Mouse (Mus musculus): ENCODE results near the gene Fxyd1. TPM values are rescaled to one million over a fixed set of nuclear protein-coding genes. Genes with fewer than 3 reads are reported as not detected.

Fxyd1 gene
- 100 to 1,000 TPM; 861 to 862 TPM for total RNA-seq (2021)

DNA sequence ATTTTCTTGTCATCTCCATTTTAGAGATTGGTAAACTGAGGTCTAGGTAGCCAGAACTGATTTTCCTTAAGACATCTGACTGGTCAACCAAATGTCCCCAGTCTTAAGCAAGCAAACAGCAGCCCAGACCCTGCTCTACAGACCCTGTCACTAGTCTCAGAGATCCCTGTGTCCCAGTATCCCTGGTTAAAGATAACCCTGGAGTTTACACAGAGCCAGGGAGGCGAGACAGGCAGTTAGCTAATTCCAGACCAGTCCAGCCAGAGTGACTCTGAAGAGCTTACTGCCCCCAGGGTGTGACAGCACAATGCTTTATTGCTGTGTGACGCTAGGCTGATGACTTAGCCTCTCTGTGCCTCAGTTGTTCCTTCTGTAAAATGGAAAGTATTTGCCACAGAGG is at the start of gene Fxyd1:
Gene Fxyd1, minus strand, starts transcription at position 129 of the 400 bp plus-strand sequence.
- no peak for DNase-seq (ENCODE audit: low spot score)
- intact Hi-C loops (cut with DNase I): no loop called here

GRCm38 (mm10) chr7:31106166-31106565 is 49.2 kb upstream of the Fxyd1 start:
- DNase-seq (ENCODE audit: low spot score): no peak
- intact Hi-C loops (cut with DNase I): no loop called here

- no peak for DNase-seq (ENCODE audit: low spot score)
- intact Hi-C loops (cut with DNase I): loop anchor here (1.0 to 2.0 kb wide), 2 partner anchors 67 to 72 kb away; no protein-coding TSS in a partner anchor
Measured at GRCm38 (mm10) chr7:31105061-31105768, 48.2 kb upstream of the Fxyd1 start.

DNA sequence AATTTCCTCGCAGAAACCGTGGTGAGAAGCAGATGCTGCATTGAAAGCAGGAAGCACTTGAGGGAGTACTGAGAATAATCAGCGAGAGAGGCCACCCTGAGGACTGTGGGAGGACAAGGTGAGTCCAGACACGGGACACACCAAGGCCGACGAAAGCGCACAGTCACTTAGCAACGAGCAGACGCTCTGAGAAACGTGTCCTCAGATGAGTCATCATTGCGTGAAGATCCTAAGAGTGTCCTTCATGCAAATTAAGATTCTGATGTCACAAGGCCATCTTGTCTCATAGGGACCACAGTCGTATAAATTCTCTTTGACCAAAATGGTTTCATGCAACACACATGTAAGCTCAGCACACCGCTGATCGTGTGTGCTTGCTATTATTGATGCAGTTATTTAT is 43.8 kb upstream of the Fxyd1 start:
- intact Hi-C loops (cut with DNase I): no loop called here
- DNase-seq (ENCODE audit: low spot score): no peak

DNA sequence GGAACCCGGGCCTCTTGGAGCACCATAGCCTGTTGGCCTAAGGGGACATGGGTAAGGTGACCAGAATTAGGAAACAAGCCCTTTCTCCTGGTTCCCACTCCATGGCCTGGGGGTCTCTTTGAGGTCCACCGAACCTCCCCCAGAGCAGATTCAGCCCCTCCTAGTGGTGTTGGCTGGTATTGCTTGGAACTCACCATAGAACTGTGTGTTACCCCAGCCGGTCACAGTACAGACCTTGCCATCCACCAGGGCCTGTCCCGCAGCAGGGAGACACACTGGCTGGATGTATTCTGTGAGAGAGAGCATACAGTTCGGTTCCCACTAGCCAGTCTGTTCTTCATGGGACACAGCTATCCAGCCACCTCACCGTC is 42.6 kb upstream of the Fxyd1 start:
- no peak for DNase-seq (ENCODE audit: low spot score)
- intact Hi-C loops (cut with DNase I): no loop called here

GRCm38 (mm10) chr7:31098697-31099611 is 42.0 kb upstream of the Fxyd1 start:
- DNase-seq (ENCODE audit: low spot score): no peak
- intact Hi-C loops (cut with DNase I): no loop called here

GRCm38 (mm10) chr7:31097583-31098248 is 40.7 kb upstream of the Fxyd1 start:
- intact Hi-C loops (cut with DNase I): loop anchor here (1.0 to 2.0 kb wide), 2 partner anchors 19 to 38 kb away; partner anchors contain the start of gene Lgi4
- peak; percentile 82 for DNase-seq (ENCODE audit: low spot score)

DNA sequence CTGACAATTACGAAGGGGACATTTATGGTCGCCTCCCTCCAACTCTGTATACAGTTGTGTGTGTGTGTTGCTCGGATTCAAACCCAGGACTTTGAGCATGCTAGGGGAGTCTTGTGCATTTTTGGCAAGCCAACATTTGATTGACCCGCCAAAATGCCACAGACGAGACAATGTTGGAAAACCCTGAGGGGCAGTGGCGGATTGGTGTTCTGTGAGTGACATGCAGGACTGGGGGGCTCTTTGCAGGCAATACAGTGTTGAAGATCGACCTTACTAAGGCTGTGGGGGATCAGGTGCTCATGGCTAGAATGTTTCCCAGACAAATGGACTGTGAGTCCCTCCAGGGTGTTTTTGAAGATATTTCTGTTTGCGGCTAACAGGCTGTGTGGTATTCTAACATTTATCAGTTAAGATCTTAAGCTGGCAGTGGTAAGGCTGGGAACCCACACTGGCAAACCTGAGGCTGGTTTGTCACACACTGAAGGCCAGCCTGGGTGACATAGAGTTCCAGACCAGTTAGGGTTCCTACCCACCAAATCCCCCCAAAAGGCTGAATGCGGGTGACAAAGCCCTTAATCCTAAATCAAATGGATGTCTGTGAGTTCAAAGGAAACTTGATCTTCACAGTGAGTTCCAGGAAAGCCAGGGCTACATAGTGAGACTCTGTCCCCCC is 40.0 kb upstream of the Fxyd1 start:
- intact Hi-C loops (cut with DNase I): loop anchor here (1.0 to 2.0 kb wide), 2 partner anchors 18 to 38 kb away; partner anchors contain the start of gene Lgi4
- no peak for DNase-seq (ENCODE audit: low spot score)

GRCm38 (mm10) chr7:31094774-31095501 is 37.9 kb upstream of the Fxyd1 start:
- intact Hi-C loops (cut with DNase I): no loop called here
- DNase-seq (ENCODE audit: low spot score): no peak

- intact Hi-C loops (cut with DNase I): no loop called here
Measured at GRCm38 (mm10) chr7:31089721-31090120, 32.7 kb upstream of the Fxyd1 start.

GRCm38 (mm10) chr7:31088206-31088605 is 31.2 kb upstream of the Fxyd1 start:
- intact Hi-C loops (cut with DNase I): no loop called here
- DNase-seq (ENCODE audit: low spot score): no peak

More at GRCm38 (mm10) chr7:31089721-31090120, 32.7 kb upstream of the Fxyd1 start:
- no peak for DNase-seq (ENCODE audit: low spot score)

- no peak for DNase-seq (ENCODE audit: low spot score)
- intact Hi-C loops (cut with DNase I): no loop called here
Measured at GRCm38 (mm10) chr7:31087262-31087661, 30.3 kb upstream of the Fxyd1 start.

DNA sequence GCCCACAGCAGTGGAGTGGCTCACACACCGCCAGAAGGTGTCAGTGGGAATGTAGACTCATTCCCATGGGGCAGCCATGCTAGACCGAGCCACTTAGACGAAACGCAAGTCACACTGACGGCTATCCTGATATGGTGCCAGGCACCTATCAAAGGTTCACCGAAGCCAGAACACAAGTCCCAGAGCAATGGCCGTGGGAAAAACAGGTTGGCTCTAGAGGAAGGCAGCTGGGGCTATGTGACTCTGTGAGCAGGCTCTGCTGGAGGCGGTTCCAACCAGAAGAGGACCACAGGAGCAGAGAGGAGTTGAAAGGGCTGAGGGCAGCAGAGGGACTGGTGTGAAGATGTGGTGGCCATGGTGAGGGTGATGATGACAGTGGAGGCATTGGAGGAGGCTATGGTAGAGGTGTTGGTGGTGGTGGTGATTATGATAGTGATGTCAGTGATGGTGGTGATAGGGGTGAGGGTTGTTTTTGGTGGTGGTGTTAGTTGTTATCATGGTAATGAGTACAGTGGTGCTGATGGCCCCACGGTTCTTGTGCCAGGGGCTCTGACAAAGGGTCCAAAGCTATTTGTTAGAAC is 29.3 kb upstream of the Fxyd1 start:
- intact Hi-C loops (cut with DNase I): no loop called here
- DNase-seq (ENCODE audit: low spot score): no peak

- DNase-seq (ENCODE audit: low spot score): peak; percentile 55
- intact Hi-C loops (cut with DNase I): no loop called here
Measured at GRCm38 (mm10) chr7:31085171-31085570, 28.2 kb upstream of the Fxyd1 start.

- DNase-seq (ENCODE audit: low spot score): no peak
- intact Hi-C loops (cut with DNase I): no loop called here
Measured at GRCm38 (mm10) chr7:31084140-31084539, 27.1 kb upstream of the Fxyd1 start.

- intact Hi-C loops (cut with DNase I): no loop called here
- peak; percentile 79 for DNase-seq (ENCODE audit: low spot score)
Measured at GRCm38 (mm10) chr7:31082831-31083588, 26.0 kb upstream of the Fxyd1 start.

GRCm38 (mm10) chr7:31082106-31082505 is 25.1 kb upstream of the Fxyd1 start:
- intact Hi-C loops (cut with DNase I): no loop called here

DNA sequence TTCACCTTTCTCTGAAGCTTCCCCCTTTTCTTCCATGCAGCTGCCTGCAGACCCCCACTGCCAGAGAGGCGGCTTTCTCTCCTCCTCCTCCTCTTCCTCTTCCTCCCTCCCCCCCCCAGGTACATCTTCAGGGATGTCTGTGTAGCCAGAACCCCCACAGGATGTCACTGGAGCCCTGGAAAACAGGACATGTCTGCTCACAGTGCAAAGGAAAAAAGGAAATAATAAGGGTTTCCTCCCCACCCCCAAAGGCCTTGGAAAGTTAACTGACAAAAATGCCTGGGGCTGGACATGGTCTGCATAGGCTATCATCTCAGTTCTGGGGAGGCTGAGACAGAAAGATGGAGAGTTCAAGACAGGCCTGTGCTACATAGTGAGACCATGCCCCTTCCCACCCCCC is 24.1 kb upstream of the Fxyd1 start:
- intact Hi-C loops (cut with DNase I): no loop called here
- DNase-seq (ENCODE audit: low spot score): no peak

More at GRCm38 (mm10) chr7:31082106-31082505, 25.1 kb upstream of the Fxyd1 start:
- DNase-seq (ENCODE audit: low spot score): no peak

Measured in heart, postnatal 25 days (tissue).